Mouse (Mus musculus): ENCODE results near the gene Clec4e.

DNA sequence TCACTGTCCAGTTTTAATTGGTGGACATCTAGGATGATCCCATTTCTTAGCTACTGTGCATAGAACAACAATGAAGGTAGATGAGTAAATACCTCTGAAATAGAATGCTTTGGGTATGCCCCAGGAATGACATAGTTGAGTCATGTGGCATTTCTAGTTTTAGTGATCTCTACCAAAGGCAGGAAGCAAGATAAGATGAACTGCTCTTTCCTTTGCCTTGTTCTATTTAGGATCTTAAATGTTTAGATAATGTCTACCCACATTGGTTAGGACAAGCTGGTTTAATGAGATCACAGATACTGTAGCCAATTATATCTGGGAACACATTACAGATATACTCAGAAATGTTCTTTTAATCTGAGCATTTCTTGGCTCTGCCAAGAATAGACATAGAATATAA lies 52.1 kb downstream of the Clec4e start:
- TF ChIP-seq CTCF (conservative IDR thresholded peaks at IDR 0.05; ENCODE audit: insufficient read depth, insufficient read length, low read depth, low read length) = no peak
- TF ChIP-seq POLR2A (IDR thresholded peaks at IDR 0.05; ENCODE audit: low read depth, low read length) = no peak

Data from kidney, adult 2 months (tissue).